Comparison of ENCODE assay signal across 27 mouse cellular contexts in genomic region chr3:52972916-52973315, GRCm38 (mm10). TPM values are rescaled to one million over a fixed set of nuclear protein-coding genes. Genes with fewer than 3 reads are reported as not detected.
DNase-seq lines count a peak whose midpoint lies in the region; ATAC-seq lines count a peak whose summit lies in the region.
"Had no signal": no experiment of that assay in that cellular context is flagged by ENCODE, and none has a peak within 500 bp of the region (broad histone marks: within the 10 kb centered on the region; RNA-seq: fewer than 3 reads in every experiment).

No protein-coding gene starts in this region.

- peak; percentile 20 for DNase-seq in thymus, postnatal 14 days
- DNase-seq in thymus, adult 18-20 months, result no peak
- peak; percentile 13 for DNase-seq in splenic B cell, adult 2 months (ENCODE audit: low read depth, low spot score)
- DNase-seq in retina, postnatal 1 day, result no peak
- DNase-seq in B cell, adult 2 months, result no peak
- DNase-seq: adrenal gland, adult 8-10 months; cerebellum, adult 18-20 months; cerebellum, postnatal 14 days; heart, postnatal 14 days; kidney, adult 9 months; kidney, postnatal 14 days; layer of hippocampus, postnatal 36 days; lung, adult 18-20 months; lung, postnatal 10 days; spleen, adult 18-20 months; thymus, postnatal 4 days had no signal

- no peaks in the 10 kb centered on the region for H3K9me3 ChIP-seq in megakaryocyte, embryonic 14.5 days
- H3K9me3 ChIP-seq: embryonic facial prominence, embryonic 13.5 days; forebrain, embryonic 13.5 days; heart, embryonic 13.5 days; limb, embryonic 13.5 days; liver, embryonic 12.5 days had no signal

- peak overlapping the region; percentile 8 for H3K4me3 ChIP-seq in megakaryocyte, embryonic 14.5 days (replicated peaks)
- H3K4me3 ChIP-seq: embryonic facial prominence, embryonic 13.5 days; erythroblast, embryonic 14.5 days; forebrain, embryonic 13.5 days; heart, embryonic 13.5 days; limb, embryonic 13.5 days; liver, embryonic 12.5 days had no signal

- no peaks in the 10 kb centered on the region for H3K27me3 ChIP-seq in megakaryocyte, embryonic 14.5 days (replicated peaks)
- no peaks in the 10 kb centered on the region for H3K27me3 ChIP-seq in splenic B cell, adult 2 months (ENCODE audit: control insufficient read depth, insufficient read depth, low read length, poor library complexity, severe bottlenecking)
- H3K27me3 ChIP-seq: forebrain, embryonic 13.5 days; heart, embryonic 13.5 days; liver, embryonic 12.5 days; Patski had no signal

- no peaks in the 10 kb centered on the region for H3K36me3 ChIP-seq in megakaryocyte, embryonic 14.5 days (replicated peaks; ENCODE audit: low read length)
- no peaks in the 10 kb centered on the region for H3K36me3 ChIP-seq in splenic B cell, adult 2 months (ENCODE audit: control insufficient read depth, insufficient read depth, low read length, poor library complexity, severe bottlenecking)
- H3K36me3 ChIP-seq: embryonic facial prominence, embryonic 13.5 days; heart, embryonic 13.5 days; limb, embryonic 13.5 days; liver, embryonic 12.5 days had no signal

- peaks cover 77% of the 10 kb centered on the region for H3K4me1 ChIP-seq in megakaryocyte, embryonic 14.5 days
- H3K4me1 ChIP-seq: embryonic facial prominence, embryonic 13.5 days; forebrain, embryonic 13.5 days had no signal

- ATAC-seq in common myeloid progenitor, adult 5-6 weeks (replicated peaks; ENCODE audit: low read depth, poor library complexity, severe bottlenecking), result peak; percentile 87
- ATAC-seq: forebrain, embryonic 13.5 days; inflammation-experienced regulatory T-cells, adult 6 months; liver, embryonic 12.5 days; midbrain, embryonic 16.5 days; Patski had no signal

RNA-seq across cellular contexts. Expression of gene Cog6, which starts 44.1 kb away (rescaled TPM):
- total RNA-seq in common myeloid progenitor, adult 5-6 weeks (2017), result 18.2 and 19.5 TPM in 2 replicates
- polyA plus RNA-seq in megakaryocyte, embryonic 14.5 days (2012; ENCODE audit: insufficient read depth, low replicate concordance), result 3.8 and 19.6 TPM in 2 replicates

Comparison
In these comparisons a context has a peak if more than half of its experiments do, and no peak if none do; other contexts are left out.
1. DNase-seq: peak in thymus, postnatal 14 days (single experiment) and splenic B cell, adult 2 months (single experiment); none in thymus, adult 18-20 months (0 of 2), retina, postnatal 1 day (single experiment) and B cell, adult 2 months (0 of 2).